10 mouse cellular contexts compared by ENCODE assay signal in the genomic region with DNA sequence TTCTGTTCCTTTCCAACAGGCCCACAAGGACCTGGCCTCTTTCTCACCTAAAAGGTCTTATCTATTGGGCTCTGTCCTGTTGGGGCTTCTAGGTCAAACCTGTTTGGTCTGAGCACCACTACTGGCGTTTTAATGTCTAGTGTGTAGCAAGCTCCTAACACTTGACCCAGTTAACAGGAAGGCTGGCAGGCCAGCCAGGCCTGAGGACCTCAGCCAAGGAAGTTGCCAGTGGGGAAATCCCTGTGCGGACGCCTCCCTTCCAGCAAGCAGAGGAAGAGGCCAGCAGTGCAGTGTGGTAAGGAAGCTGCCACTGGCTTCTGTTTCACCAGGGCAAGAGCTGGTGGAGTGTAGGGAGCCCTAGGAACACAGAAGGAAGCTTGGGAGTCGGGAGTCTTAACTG.
DNase-seq lines count a peak whose midpoint lies in the region; ATAC-seq lines count a peak whose summit lies in the region.
"Had no signal": no experiment of that assay in that cellular context is flagged by ENCODE, and none has a peak within 500 bp of the region (broad histone marks: within the 10 kb centered on the region; RNA-seq: fewer than 3 reads in every experiment).

No protein-coding gene starts in this region.

- peaks cover 5% of the 10 kb centered on the region; the same call in 1 of the 2 replicates for H3K36me3 ChIP-seq in forebrain, embryonic 13.5 days (ENCODE audit: poor library complexity, severe bottlenecking)
- H3K36me3 ChIP-seq: lung, embryonic 15.5 days had no signal

- no peaks in the 10 kb centered on the region for H3K9me3 ChIP-seq in forebrain, embryonic 13.5 days (replicated peaks)
- H3K9me3 ChIP-seq: lung, embryonic 15.5 days; stomach, embryonic 15.5 days had no signal

- no peak overlapping the region for H3K9ac ChIP-seq in forebrain, embryonic 13.5 days
- H3K9ac ChIP-seq: lung, embryonic 15.5 days; stomach, embryonic 15.5 days had no signal

- H3K27ac ChIP-seq in forebrain, embryonic 13.5 days: no peak overlapping the region
- H3K27ac ChIP-seq: lung, embryonic 15.5 days; stomach, embryonic 15.5 days had no signal

- no peak overlapping the region for H3K4me3 ChIP-seq in forebrain, embryonic 13.5 days
- H3K4me3 ChIP-seq: lung, embryonic 15.5 days; stomach, embryonic 15.5 days had no signal

- H3K4me2 ChIP-seq in forebrain, embryonic 13.5 days: no peak overlapping the region
- H3K4me2 ChIP-seq: lung, embryonic 15.5 days; stomach, embryonic 15.5 days had no signal

- 65% methylated on average over 4 of the region's 4 CpGs for WGBS in forebrain, embryonic 13.5 days

- peaks cover 30% of the 10 kb centered on the region for H3K4me1 ChIP-seq in forebrain, embryonic 13.5 days
- H3K4me1 ChIP-seq: lung, embryonic 15.5 days; stomach, embryonic 15.5 days had no signal

- H3K27me3 ChIP-seq in forebrain, embryonic 13.5 days: no peaks in the 10 kb centered on the region
- H3K27me3 ChIP-seq: lung, embryonic 15.5 days; stomach, embryonic 15.5 days had no signal

- peak; percentile 44 to 52 for DNase-seq in layer of hippocampus, postnatal 10 days (ENCODE audit: low spot score in 2 of 2)
- DNase-seq in layer of hippocampus, adult 11-12 months (ENCODE audit: low spot score): no peak
- DNase-seq in brain, adult 2 months (ENCODE audit: low read depth, low spot score): peak; percentile 69
- DNase-seq in heart, adult 8-10 months (ENCODE audit: low spot score): peak; percentile 68
- DNase-seq in lung, adult 18-20 months: peak; percentile 88 to 91
- no peak for DNase-seq in natural killer cell, adult 2 months (ENCODE audit: low spot score in 2 of 2)
- no peak for DNase-seq in embryo, embryonic 10.5 days (ENCODE audit: low spot score)

- ATAC-seq in forebrain, embryonic 13.5 days: no peak

Comparison
In these comparisons a context has a peak if more than half of its experiments do, and no peak if none do; other contexts are left out.
1. DNase-seq: peak in layer of hippocampus, postnatal 10 days (2 of 2), brain, adult 2 months (single experiment), heart, adult 8-10 months (single experiment) and lung, adult 18-20 months (2 of 2); none in layer of hippocampus, adult 11-12 months (single experiment), natural killer cell, adult 2 months (0 of 2) and embryo, embryonic 10.5 days (single experiment).